Mouse (Mus musculus) midbrain, embryonic 14.5 days (tissue): ENCODE measurements at regions not wholly inside any gene's neighbourhood (a gene's known extent, or its start where the extent isn't known, plus 50 kb on each side); places are given as distances from the start of the nearest gene placed in this dataset.

Experiments used
- ATAC-seq: fragments of 200-750 bp; cut with Nextera tagmentation; 2 replicates; pipeline ENCODE4 v1.8.0; 2017; ENCODE audit warnings: moderate number of reproducible peaks, moderate library complexity; ENCODE audit not compliant: low FRiP score, low TSS enrichment
- DNase-seq: peaks from one replicate; pipeline ENCODE4 v3.0.0-alpha.2; 2015
- H3K27ac ChIP-seq: fragments of 300-500 bp; sonication (generic); replicated peaks from 2 replicates; pipeline ENCODE4 v1.5.1; 2014; ENCODE audit warnings: mild to moderate bottlenecking, low read depth, low read length, moderate library complexity
- H3K27me3 ChIP-seq: fragments of 300-500 bp; sonication (generic); 2 replicates; pipeline ENCODE4 v1.6.1; 2014; ENCODE audit warnings: low read length, control low read depth, mixed read lengths; ENCODE audit not compliant: control insufficient read depth, insufficient read depth
- H3K36me3 ChIP-seq: fragments of 300-500 bp; sonication (generic); 2 replicates; pipeline ENCODE4 v1.6.1; 2014; ENCODE audit warnings: low read length, control low read depth; ENCODE audit not compliant: control insufficient read depth, insufficient read depth
- H3K4me1 ChIP-seq: fragments of 300-500 bp; sonication (generic); 2 replicates; pipeline ENCODE4 v1.6.1; 2014; ENCODE audit warnings: mild to moderate bottlenecking, antibody characterized with exemption, low read length, control low read depth; ENCODE audit not compliant: control insufficient read depth, insufficient read depth
- H3K4me2 ChIP-seq: fragments of 300-500 bp; sonication (generic); 2 replicates; pipeline ENCODE4 v1.6.1; 2014; ENCODE audit warnings: mild to moderate bottlenecking, low read length, moderate library complexity
- H3K4me3 ChIP-seq: fragments of 300-500 bp; sonication (generic); replicated peaks from 2 replicates; pipeline ENCODE4 v1.5.1; 2014; ENCODE audit warnings: low read depth, low read length
- H3K9ac ChIP-seq: fragments of 300-500 bp; sonication (generic); replicated peaks from 2 replicates; pipeline ENCODE4 v1.6.1; 2014; ENCODE audit warnings: mild to moderate bottlenecking, low read length, moderate library complexity
- H3K9me3 ChIP-seq: fragments of 300-500 bp; sonication (generic); 2 replicates; pipeline ENCODE4 v1.6.1; 2016; ENCODE audit warnings: low read length, control low read depth, mixed read lengths; ENCODE audit not compliant: control insufficient read depth
- WGBS: fragments of 180-500 bp; shearing (Covaris S2); extraction: QIAGEN DNeasy Blood & Tissue Kit; methylation state at CpG from one replicate; pipeline ENCODE4 v1.1.7; 2014; 5-methylcytosine and 5-hydroxymethylcytosine counted together

- ATAC-seq (no peak), DNase-seq (no peak)
- H3K4me2 ChIP-seq: no peak overlapping the region
- H3K36me3 ChIP-seq: no peaks in the 10 kb centered on the region
- H3K4me1 ChIP-seq: peaks cover 5% of the 10 kb centered on the region; the same call in 1 of the 2 replicates
- H3K9ac ChIP-seq: no peak overlapping the region
- H3K27me3 ChIP-seq: no peaks in the 10 kb centered on the region
- 82% methylated on average over 10 of the region's 10 CpGs for WGBS
- no peak overlapping the region for H3K4me3 ChIP-seq
- no peaks in the 10 kb centered on the region for H3K9me3 ChIP-seq
- H3K27ac ChIP-seq: no peak overlapping the region
Observed at GRCm38 (mm10) chr10:111689587-111689986, 183.5 kb downstream of the Phlda1 start.

GRCm38 (mm10) chr10:111693762-111694161, 187.7 kb downstream of the Phlda1 start:
- H3K4me2 ChIP-seq: no peak overlapping the region
- no peaks in the 10 kb centered on the region for H3K27me3 ChIP-seq
- H3K4me1 ChIP-seq: 0 out of 2 replicates have a peak, but pooled peaks cover 4% of the 10 kb centered on the region
- no peak overlapping the region for H3K9ac ChIP-seq
- H3K4me3 ChIP-seq: no peak overlapping the region
- no peak for DNase-seq
- H3K9me3 ChIP-seq: no peaks in the 10 kb centered on the region
- H3K36me3 ChIP-seq: no peaks in the 10 kb centered on the region
- ATAC-seq: no peak
- H3K27ac ChIP-seq: no peak overlapping the region

DNA sequence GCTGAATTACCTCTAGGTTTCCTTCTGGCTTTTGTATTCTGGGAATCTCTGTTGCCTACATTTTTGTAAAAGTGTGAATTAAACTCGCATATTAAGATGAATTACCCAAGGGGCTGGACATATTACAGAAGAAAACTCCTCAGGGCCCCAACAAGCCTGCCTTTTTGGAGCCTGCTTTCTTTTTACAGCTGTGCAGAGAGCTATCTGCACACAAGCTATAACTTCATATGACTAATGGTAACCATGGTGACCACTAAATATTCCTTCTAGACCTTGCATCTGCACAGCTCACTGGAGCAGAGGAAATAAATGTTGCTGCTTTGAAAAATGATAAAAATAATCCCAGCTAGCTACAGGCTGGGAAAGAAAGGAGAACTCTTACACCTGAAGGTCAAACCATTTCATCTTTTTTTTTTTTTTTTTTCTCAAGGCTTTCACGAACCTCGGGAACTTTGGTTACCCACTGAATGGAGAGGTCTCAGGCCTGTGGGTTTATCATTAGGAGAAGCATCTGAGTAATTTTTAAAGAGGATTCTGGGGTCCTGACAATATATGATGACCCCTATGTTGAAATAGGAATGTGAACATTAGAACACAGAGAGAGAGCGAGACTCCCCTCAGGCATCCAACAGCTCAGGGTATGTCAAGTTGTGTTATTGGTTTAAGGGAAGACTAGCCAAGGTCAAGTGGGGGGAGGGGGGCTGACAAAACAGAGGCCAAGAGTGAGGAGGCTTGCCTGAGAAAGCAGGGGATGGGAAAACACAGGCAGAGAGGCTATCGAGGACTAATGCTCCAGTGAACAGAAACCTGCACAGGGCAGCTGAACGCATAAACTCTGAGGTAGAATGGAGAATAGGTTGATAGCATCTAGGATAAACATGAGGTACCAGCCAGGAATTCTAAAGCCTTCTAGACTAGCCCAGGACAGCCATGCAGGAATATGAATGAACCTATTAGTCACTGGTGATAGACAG, 188.4 kb downstream of the Phlda1 start:
- Histone ChIP-seq H3K4me1 (0 out of 2 replicates have a peak, but pooled peaks cover 4% of the 10 kb centered on the region), H3K9me3 (no peaks in the 10 kb centered on the region), H3K4me2 (no peak overlapping the region), H3K27ac (peak overlapping the region; percentile 56), H3K9ac (no peak overlapping the region), H3K36me3 (no peaks in the 10 kb centered on the region), H3K4me3 (no peak overlapping the region), H3K27me3 (no peaks in the 10 kb centered on the region)
- WGBS: 58% methylated on average over 6 of the region's 6 CpGs
- DNase-seq: peak; percentile 73
- ATAC-seq: no peak

DNA sequence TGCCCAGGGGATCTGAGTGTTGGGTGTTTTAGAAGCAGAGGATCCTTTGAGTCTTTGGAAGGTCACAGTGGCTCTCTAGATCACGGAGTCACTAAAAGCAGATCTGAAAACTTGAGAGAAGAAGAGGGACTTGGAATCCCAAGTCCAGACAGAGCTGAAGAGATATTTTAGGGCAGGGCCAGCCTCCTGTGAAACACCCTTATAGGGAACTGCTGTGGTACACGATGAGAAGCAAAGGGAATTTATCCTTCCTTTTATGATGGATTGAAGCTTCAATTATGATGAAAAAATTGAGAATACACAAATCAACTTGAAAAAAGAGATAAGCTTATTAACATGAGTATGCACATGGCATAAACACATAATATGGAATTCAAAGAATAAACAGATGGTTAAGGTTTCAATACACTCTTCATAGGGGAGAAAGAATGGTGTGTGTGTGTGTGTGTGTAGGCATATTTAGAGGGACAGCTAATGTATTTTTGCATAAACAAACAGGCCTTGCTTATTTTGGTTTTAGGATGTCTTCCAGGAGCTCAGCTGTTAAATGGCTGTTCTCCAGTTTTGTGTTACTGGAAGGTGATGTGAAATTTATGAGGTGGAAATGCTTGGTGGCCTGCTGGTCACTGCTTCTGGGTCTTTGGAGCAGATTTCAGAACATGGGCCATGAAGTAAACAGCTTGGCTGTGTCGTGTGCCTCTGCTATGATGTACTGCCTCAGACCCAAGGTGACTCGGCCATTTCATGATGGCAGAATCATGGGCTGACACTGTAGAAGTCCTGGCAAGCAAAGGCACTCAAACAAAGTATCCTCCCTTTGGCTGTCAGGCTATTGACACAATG, 190.1 kb downstream of the Phlda1 start:
- 0 out of 2 replicates have a peak, but pooled peaks cover 4% of the 10 kb centered on the region for H3K4me1 ChIP-seq
- DNase-seq (no peak), ATAC-seq (no peak)
- H3K27ac ChIP-seq: no peak overlapping the region
- no peaks in the 10 kb centered on the region for H3K36me3 ChIP-seq
- 84% methylated on average over 4 of the region's 4 CpGs for WGBS
- H3K4me3 ChIP-seq: no peak overlapping the region
- no peaks in the 10 kb centered on the region for H3K9me3 ChIP-seq
- no peak overlapping the region for H3K9ac ChIP-seq
- no peak overlapping the region for H3K4me2 ChIP-seq
- H3K27me3 ChIP-seq: no peaks in the 10 kb centered on the region

GRCm38 (mm10) chr10:111696987-111697386, 190.9 kb downstream of the Phlda1 start:
- Histone ChIP-seq H3K9me3 (no peaks in the 10 kb centered on the region), H3K4me1 (0 out of 2 replicates have a peak, but pooled peaks cover 4% of the 10 kb centered on the region), H3K4me2 (no peak overlapping the region), H3K4me3 (no peak overlapping the region), H3K9ac (no peak overlapping the region), H3K36me3 (no peaks in the 10 kb centered on the region), H3K27me3 (no peaks in the 10 kb centered on the region), H3K27ac (no peak overlapping the region)
- 92% methylated on average over 2 of the region's 2 CpGs for WGBS
- ATAC-seq: no peak
- no peak for DNase-seq

DNA sequence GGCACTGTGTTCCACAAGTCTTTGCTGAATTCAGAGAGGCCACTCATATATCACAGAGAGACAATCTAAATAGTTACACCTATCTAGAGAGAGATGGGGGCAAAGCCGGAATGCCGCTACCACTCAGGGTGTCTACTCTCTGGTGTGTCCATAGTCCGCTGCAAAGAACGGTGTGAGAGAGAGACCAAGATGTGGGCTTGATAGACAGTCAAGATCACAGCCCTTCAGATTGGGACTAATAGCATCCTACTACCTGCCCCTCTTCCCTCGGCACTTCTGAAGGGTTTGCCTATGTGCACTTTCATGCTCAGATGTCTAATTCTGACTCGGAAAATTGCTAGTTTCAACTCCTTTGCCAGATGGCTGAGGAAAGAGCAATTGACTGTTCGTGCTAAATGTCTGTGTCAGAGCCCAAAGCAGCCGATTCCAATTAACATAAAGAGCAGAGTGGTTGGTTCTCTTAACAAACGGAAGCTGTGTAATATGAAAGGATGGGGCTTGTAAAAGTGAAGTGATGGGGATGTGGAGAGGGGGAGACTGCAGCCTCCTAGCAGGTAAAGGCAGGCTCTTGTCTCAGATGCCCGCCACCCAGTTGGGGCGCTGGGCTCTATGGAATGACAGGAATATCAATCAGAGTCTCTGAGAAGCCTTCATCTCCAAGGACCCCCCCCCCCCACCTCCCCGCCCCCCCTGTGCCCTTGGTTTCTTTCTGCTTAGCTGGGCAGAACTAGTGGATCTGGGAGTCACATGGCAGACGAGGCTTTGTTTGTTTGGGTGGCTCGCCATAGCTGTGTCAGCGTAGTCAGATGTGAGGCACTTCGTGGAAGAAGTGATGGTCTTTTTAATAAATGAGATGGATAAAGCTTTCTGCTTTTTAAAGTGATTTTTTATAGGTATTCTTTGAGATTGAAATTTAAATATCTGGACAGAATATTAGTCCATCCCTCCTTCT, 193.7 kb downstream of the Phlda1 start:
- H3K9me3 ChIP-seq: no peaks in the 10 kb centered on the region
- DNase-seq (peak; percentile 37), ATAC-seq (no peak)
- H3K4me2 ChIP-seq: no peak overlapping the region
- peak overlapping the region; percentile 57 for H3K27ac ChIP-seq
- no peak overlapping the region for H3K4me3 ChIP-seq
- no peaks in the 10 kb centered on the region for H3K27me3 ChIP-seq
- 0 out of 2 replicates have a peak, but pooled peaks cover 1% of the 10 kb centered on the region for H3K4me1 ChIP-seq
- 70% methylated on average over 16 of the region's 16 CpGs for WGBS
- H3K36me3 ChIP-seq: no peaks in the 10 kb centered on the region
- H3K9ac ChIP-seq: no peak overlapping the region

GRCm38 (mm10) chr10:111700570-111700969, 194.5 kb downstream of the Phlda1 start:
- Histone ChIP-seq H3K27me3 (no peaks in the 10 kb centered on the region), H3K4me1 (no peaks in the 10 kb centered on the region), H3K36me3 (no peaks in the 10 kb centered on the region), H3K9me3 (no peaks in the 10 kb centered on the region), H3K4me3 (no peak overlapping the region), H3K4me2 (no peak overlapping the region), H3K27ac (no peak overlapping the region), H3K9ac (no peak overlapping the region)
- WGBS: 79% methylated on average over 3 of the region's 3 CpGs
- ATAC-seq: no peak
- DNase-seq: no peak

DNA sequence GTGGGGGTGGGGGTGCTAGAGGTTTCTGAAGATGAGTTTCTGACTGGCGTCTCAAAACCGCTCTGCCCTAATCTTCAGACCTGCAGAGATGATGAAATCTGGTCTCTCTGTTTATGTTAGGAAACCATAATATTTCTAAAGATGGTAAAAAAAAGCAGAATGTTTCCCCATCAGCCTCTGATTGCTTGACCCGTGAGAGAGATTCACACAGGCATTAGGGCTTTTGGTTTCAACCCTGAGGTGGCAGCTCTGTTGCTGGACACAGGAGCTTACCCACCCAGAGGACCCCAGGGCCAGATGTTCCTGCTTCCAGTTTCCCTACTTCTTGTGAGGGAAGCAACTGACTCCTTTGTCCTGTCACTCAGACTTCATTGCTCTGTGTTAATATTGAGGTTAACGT, 195.1 kb downstream of the Phlda1 start:
- no peaks in the 10 kb centered on the region for H3K36me3 ChIP-seq
- ATAC-seq (no peak; the same call in 1 of the 2 replicates), DNase-seq (no peak)
- H3K9me3 ChIP-seq: peaks cover under 1% of the 10 kb centered on the region; the same call in 1 of the 2 replicates
- H3K4me3 ChIP-seq: no peak overlapping the region
- H3K9ac ChIP-seq: no peak overlapping the region
- H3K4me2 ChIP-seq: no peak overlapping the region
- 59% methylated on average over 4 of the region's 4 CpGs for WGBS
- H3K27me3 ChIP-seq: no peaks in the 10 kb centered on the region
- 0 out of 2 replicates have a peak overlapping the region, but pooled peaks have one; percentile 20 for H3K27ac ChIP-seq
- H3K4me1 ChIP-seq: no peaks in the 10 kb centered on the region
